Mouse (Mus musculus) myocyte (in vitro differentiated cells): ENCODE measurements at regions not wholly inside any gene's neighbourhood (a gene's known extent, or its start where the extent isn't known, plus 50 kb on each side); places are given as distances from the start of the nearest gene placed in this dataset.

Source experiments
- CEBPB ChIP-seq: IDR thresholded peaks from 2 replicates; pipeline ENCODE4 v1.6.1; 2011; ENCODE audit warnings: mild to moderate bottlenecking, moderate library complexity; ENCODE audit not compliant: poor library complexity, insufficient read depth, severe bottlenecking
- E2F4 ChIP-seq: IDR thresholded peaks from one replicate; pipeline ENCODE4 v1.6.1; 2011; ENCODE audit warnings: mild to moderate bottlenecking, control low read depth, moderate library complexity; ENCODE audit not compliant: insufficient read depth
- MAX ChIP-seq: IDR thresholded peaks from one replicate; pipeline ENCODE4 v1.6.1; 2011; ENCODE audit warnings: low read depth, mild to moderate bottlenecking, control low read depth
- MYOD1 ChIP-seq, 3 experiments: IDR thresholded peaks; one replicate each; pipeline ENCODE4 v1.6.1; 2011; ENCODE audit warnings: control low read depth in 2 of 3, low read depth in 2 of 3, mild to moderate bottlenecking in 2 of 3, moderate library complexity in 1 of 3; ENCODE audit not compliant: insufficient read length in 2 of 3, control insufficient read depth in 1 of 3
- MYOG ChIP-seq, 3 experiments: IDR thresholded peaks; one replicate each; pipeline ENCODE4 v1.6.1; 2011; ENCODE audit warnings: control low read depth in 2 of 3, low read depth in 2 of 3, mild to moderate bottlenecking in 2 of 3; ENCODE audit not compliant: insufficient read length in 2 of 3, control insufficient read depth in 1 of 3, insufficient read depth in 1 of 3
- POLR2A ChIP-seq: IDR thresholded peaks from one replicate; pipeline ENCODE4 v1.6.1; 2011; ENCODE audit warnings: low read depth, mild to moderate bottlenecking, control low read depth, moderate library complexity; ENCODE audit not compliant: insufficient read length
- POLR2AphosphoS2 ChIP-seq: IDR thresholded peaks from one replicate; pipeline ENCODE4 v1.6.1; 2011; ENCODE audit warnings: low read depth, control low read depth; ENCODE audit not compliant: insufficient read length
- SRF ChIP-seq: IDR thresholded peaks from one replicate; pipeline ENCODE4 v1.6.1; 2011; ENCODE audit warnings: low read depth; ENCODE audit not compliant: control insufficient read depth, insufficient read length
- TCF12 ChIP-seq: IDR thresholded peaks from one replicate; pipeline ENCODE4 v1.6.1; 2011; ENCODE audit warnings: mild to moderate bottlenecking, control low read depth; ENCODE audit not compliant: poor library complexity, insufficient read depth, severe bottlenecking
- USF1 ChIP-seq: IDR thresholded peaks from one replicate; pipeline ENCODE4 v1.6.1; 2011; ENCODE audit warnings: low read depth, mild to moderate bottlenecking, control low read depth, moderate library complexity

- no peak for TF ChIP-seq POLR2A
- no peak for TF ChIP-seq MYOG (IDR thresholded peaks at IDR 0.05; ENCODE audit: control insufficient read depth in 1 of 3, insufficient read depth in 1 of 3, insufficient read length in 2 of 3, low read depth in 2 of 3)
- TF ChIP-seq MAX, result no peak
- TF ChIP-seq TCF12, result no peak
- TF ChIP-seq CEBPB, result no peak
- TF ChIP-seq SRF, result no peak
- TF ChIP-seq MYOD1 (IDR thresholded peaks at IDR 0.05; ENCODE audit: control insufficient read depth in 1 of 3, insufficient read length in 2 of 3, low read depth in 2 of 3), result no peak
- no peak for TF ChIP-seq E2F4
- TF ChIP-seq USF1, result no peak
- no peak for TF ChIP-seq POLR2AphosphoS2
Observed at GRCm38 (mm10) chr1:120946349-120946748, 344.1 kb downstream of the En1 start.
